Mouse (Mus musculus) MEL (cell line): ENCODE measurements around the gene Cdc5l. TPM values are rescaled to one million over a fixed set of nuclear protein-coding genes. Genes with fewer than 3 reads are reported as not detected.

ENCODE experiments used
- DNase-seq: peaks from one replicate; pipeline ENCODE4 v3.0.0; 2011; ENCODE audit warnings: low read depth, low spot score
- H3K27ac ChIP-seq: 2 replicates; pipeline ENCODE4 v1.5.1; 2012; ENCODE audit warnings: low read depth, mild to moderate bottlenecking, control low read depth, low read length, moderate library complexity; ENCODE audit not compliant: control insufficient read depth
- H3K27me3 ChIP-seq, 2 experiments: fragments of 150-350 bp in 1 of 2; sonication (generic) in 1 of 2; 2 replicates each; pipeline ENCODE4 v1.6.1; 2012; ENCODE audit warnings: low read length in 2 of 2, mild to moderate bottlenecking in 2 of 2, improper control_type of control experiment in 1 of 2, moderate library complexity in 1 of 2; ENCODE audit not compliant: insufficient read depth in 2 of 2, control insufficient read depth in 1 of 2
- H3K36me3 ChIP-seq, 2 experiments: 2 replicates each; pipeline ENCODE4 v1.6.1; 2012 to 2014; ENCODE audit warnings: low read length in 2 of 2, improper control_type of control experiment in 1 of 2, inconsistent platforms in 1 of 2, mild to moderate bottlenecking in 1 of 2; ENCODE audit not compliant: insufficient read depth in 2 of 2, control insufficient read depth in 1 of 2
- H3K4me1 ChIP-seq, 2 experiments: fragments of 150-350 bp in 1 of 2; sonication (generic) in 1 of 2; 2 replicates each; pipeline ENCODE4 v1.6.1; 2012; ENCODE audit warnings: low read length in 2 of 2, improper control_type of control experiment in 1 of 2, mild to moderate bottlenecking in 1 of 2; ENCODE audit not compliant: insufficient read depth in 2 of 2, control insufficient read depth in 1 of 2
- H3K4me3 ChIP-seq, 2 experiments: fragments of 150-350 bp in 1 of 2; sonication (generic) in 1 of 2; 2 replicates each; pipeline ENCODE4 v1.5.1; 2012; ENCODE audit warnings: low read depth in 2 of 2, low read length in 2 of 2, mild to moderate bottlenecking in 2 of 2, moderate library complexity in 2 of 2, control low read depth in 1 of 2, improper control_type of control experiment in 1 of 2; ENCODE audit not compliant: control insufficient read depth in 1 of 2, insufficient read depth in 1 of 2
- H3K79me2 ChIP-seq: 2 replicates; pipeline ENCODE4 v1.6.1; 2012; ENCODE audit warnings: mild to moderate bottlenecking, low read length, moderate library complexity; ENCODE audit not compliant: control insufficient read depth, poor library complexity, insufficient read depth
- H3K9ac ChIP-seq: 2 replicates; pipeline ENCODE4 v1.6.1; 2012; ENCODE audit warnings: low read depth, mild to moderate bottlenecking, control low read depth, low read length, moderate library complexity; ENCODE audit not compliant: control insufficient read depth, poor library complexity, severe bottlenecking
- H3K9me3 ChIP-seq: fragments of 150-350 bp; sonication (generic); replicated peaks from 2 replicates; pipeline ENCODE4 v1.6.1; 2012; ENCODE audit warnings: mild to moderate bottlenecking, low read length, improper control_type of control experiment, moderate library complexity; ENCODE audit not compliant: insufficient read depth
- BHLHE40 ChIP-seq: IDR thresholded peaks from 2 replicates; pipeline ENCODE4 v1.6.1; 2012; ENCODE audit warnings: low read depth, mild to moderate bottlenecking, inconsistent platforms, low read length, improper control_type of control experiment, borderline replicate concordance
- CHD2 ChIP-seq: IDR thresholded peaks from 2 replicates; pipeline ENCODE4 v1.6.1; 2011; ENCODE audit warnings: low read length, improper control_type of control experiment
- CTCF ChIP-seq, 3 experiments: IDR thresholded peaks in 2 of 3; conservative IDR thresholded peaks in 1 of 3; 2 replicates each; pipeline ENCODE4 v1.5.1; 2011 to 2012; ENCODE audit warnings: low read length in 3 of 3, low read depth in 2 of 3, mild to moderate bottlenecking in 2 of 3, improper control_type of control experiment in 1 of 3, inconsistent platforms in 1 of 3, mixed read lengths in 1 of 3, moderate library complexity in 1 of 3; ENCODE audit not compliant: control insufficient read depth in 1 of 3, insufficient read depth in 1 of 3, poor library complexity in 1 of 3, severe bottlenecking in 1 of 3
- E2F4 ChIP-seq: IDR thresholded peaks from 2 replicates; pipeline ENCODE4 v1.6.1; 2011; ENCODE audit warnings: low read depth, low read length, improper control_type of control experiment, borderline replicate concordance
- EP300 ChIP-seq, 2 experiments: IDR thresholded peaks; 2 replicates each; pipeline ENCODE4 v1.6.1; 2011; ENCODE audit warnings: improper control_type of control experiment in 2 of 2, low read length in 2 of 2, low read depth in 1 of 2, mild to moderate bottlenecking in 1 of 2
- ETS1 ChIP-seq: IDR thresholded peaks from 2 replicates; pipeline ENCODE4 v1.6.1; 2012; ENCODE audit warnings: low read depth, mild to moderate bottlenecking, inconsistent platforms, low read length, improper control_type of control experiment, moderate library complexity
- GABPA ChIP-seq: IDR thresholded peaks from 2 replicates; pipeline ENCODE4 v1.6.1; 2012; ENCODE audit warnings: low read depth, mild to moderate bottlenecking, inconsistent platforms, low read length, improper control_type of control experiment, moderate library complexity
- GATA1 ChIP-seq: IDR thresholded peaks from 2 replicates; pipeline ENCODE4 v1.6.1; 2011; ENCODE audit warnings: low read depth, low read length, improper control_type of control experiment
- HCFC1 ChIP-seq: IDR thresholded peaks from 2 replicates; pipeline ENCODE4 v1.6.1; 2012; ENCODE audit warnings: low read depth, mild to moderate bottlenecking, inconsistent platforms, low read length, improper control_type of control experiment, moderate library complexity
- KAT2A ChIP-seq: conservative IDR thresholded peaks from 2 replicates; pipeline ENCODE4 v1.6.1; 2012; ENCODE audit warnings: low read depth, low read length, improper control_type of control experiment, inconsistent platforms
- MAFK ChIP-seq: IDR thresholded peaks from 2 replicates; pipeline ENCODE4 v1.6.1; 2011; ENCODE audit warnings: low read depth, mild to moderate bottlenecking, low read length, improper control_type of control experiment, borderline replicate concordance
- MAX ChIP-seq: IDR thresholded peaks from 2 replicates; pipeline ENCODE4 v1.6.1; 2011; ENCODE audit warnings: low read length, improper control_type of control experiment
- MEF2A ChIP-seq: IDR thresholded peaks from 2 replicates; pipeline ENCODE4 v1.6.1; 2014; ENCODE audit warnings: low read depth, mild to moderate bottlenecking, inconsistent platforms, low read length, improper control_type of control experiment; ENCODE audit not compliant: poor library complexity, insufficient replicate concordance, severe bottlenecking; ENCODE audit errors: extremely low read depth
- MXI1 ChIP-seq: IDR thresholded peaks from 2 replicates; pipeline ENCODE4 v1.6.1; 2011; ENCODE audit warnings: mild to moderate bottlenecking, low read depth, low read length, improper control_type of control experiment
- POLR2AphosphoS2 ChIP-seq: IDR thresholded peaks from 2 replicates; pipeline ENCODE4 v1.6.1; 2011; ENCODE audit warnings: low read length, improper control_type of control experiment
- POLR2AphosphoS5 ChIP-seq: IDR thresholded peaks from 2 replicates; pipeline ENCODE4 v1.6.1; 2012; ENCODE audit warnings: low read depth, borderline replicate concordance, mild to moderate bottlenecking, inconsistent platforms, low read length, moderate library complexity, mixed read lengths
- RAD21 ChIP-seq: IDR thresholded peaks from 2 replicates; pipeline ENCODE4 v1.6.1; 2011; ENCODE audit warnings: mild to moderate bottlenecking, low read depth, low read length, improper control_type of control experiment
- TAL1 ChIP-seq: IDR thresholded peaks from 2 replicates; pipeline ENCODE4 v1.6.1; 2012; ENCODE audit warnings: mild to moderate bottlenecking, inconsistent platforms, low read length, moderate library complexity, mixed read lengths
- TCF12 ChIP-seq: IDR thresholded peaks from 2 replicates; pipeline ENCODE4 v1.6.1; 2014; ENCODE audit warnings: low read depth, mild to moderate bottlenecking, inconsistent platforms, low read length, improper control_type of control experiment, moderate library complexity
- USF1 ChIP-seq: IDR thresholded peaks from 2 replicates; pipeline ENCODE4 v1.6.1; 2014; ENCODE audit warnings: low read depth, mild to moderate bottlenecking, inconsistent platforms, low read length, improper control_type of control experiment, moderate library complexity
- ZKSCAN1 ChIP-seq: IDR thresholded peaks from 2 replicates; pipeline ENCODE4 v1.6.1; 2012; ENCODE audit warnings: low read depth, mild to moderate bottlenecking, inconsistent platforms, low read length, improper control_type of control experiment, moderate library complexity
- ZMIZ1 ChIP-seq: IDR thresholded peaks from 2 replicates; pipeline ENCODE4 v1.6.1; 2012; ENCODE audit warnings: low read depth, mild to moderate bottlenecking, inconsistent platforms, low read length, improper control_type of control experiment, moderate library complexity
- polyA plus RNA-seq, 2 experiments: library from polyadenylated mRNA; stranded (reverse) in 1 of 2; unstranded in 1 of 2; fragments of >175 nt in 1 of 2; fragments of >200 nt in 1 of 2; gene quantifications; 2 replicates each; pipeline versions ENCODE4 v1.2.1 to v1.2.4; 2012; ENCODE audit warnings: low replicate concordance in 2 of 2, low read depth in 1 of 2; ENCODE audit not compliant: insufficient read length in 2 of 2, insufficient read depth in 1 of 2, missing spikeins in 1 of 2
- total RNA-seq: library from RNA; depleted of rRNA; stranded (reverse); fragments of 300-350 nt; gene quantifications from 2 replicates; pipeline ENCODE4 v1.2.3, GENCODE M21; 2012

Gene Cdc5l
- total and polyA plus RNA-seq, 3 experiments: 69.9 to 89.0 TPM; not detected in 1

DNA sequence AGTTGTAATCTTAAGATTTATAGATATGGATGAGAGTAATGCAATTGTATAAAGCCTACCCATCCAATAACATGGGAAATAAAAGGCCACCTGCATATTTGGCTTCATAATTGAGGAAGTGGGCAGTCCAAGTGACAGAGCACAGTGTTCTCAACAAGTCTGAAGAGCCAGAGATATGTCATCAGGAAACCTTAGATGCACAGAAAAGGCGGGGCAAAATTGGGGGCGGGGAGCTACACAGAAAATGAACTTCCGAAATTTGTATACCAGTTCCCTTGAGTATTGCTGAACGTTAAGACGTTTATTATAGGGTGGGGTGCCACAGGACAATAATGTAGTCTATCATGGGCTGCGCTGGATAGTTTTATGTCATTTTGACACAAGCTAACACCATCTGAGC, 16.6 kb upstream of the Cdc5l start (continued):
- TF ChIP-seq CHD2: peak; percentile 50; the same call in 1 of the 2 replicates
- no peak for TF ChIP-seq MAFK
- no peak for TF ChIP-seq USF1
- TF ChIP-seq CTCF (IDR thresholded peaks at IDR 0.05 in 2 of 3, conservative IDR thresholded peaks at IDR 0.05 in 1 of 3; ENCODE audit: control insufficient read depth in 1 of 3, insufficient read depth in 1 of 3, low read depth in 2 of 3, low read length in 3 of 3, poor library complexity in 1 of 3, severe bottlenecking in 1 of 3): no peak
- peak; percentile 86 for TF ChIP-seq TCF12
- peak; percentile 58; the same call in 1 of the 2 replicates for TF ChIP-seq HCFC1
- TF ChIP-seq BHLHE40: no peak
- no peak for TF ChIP-seq GABPA
- no peak for TF ChIP-seq RAD21
- TF ChIP-seq TAL1: peak; percentile 47
- no peak for TF ChIP-seq MAX
- TF ChIP-seq E2F4: no peak
- TF ChIP-seq ZKSCAN1: no peak
- peak; percentile 80 to 83 for TF ChIP-seq EP300 (IDR thresholded peaks at IDR 0.05; ENCODE audit: low read depth in 1 of 2, low read length in 2 of 2)
- no peak for TF ChIP-seq POLR2AphosphoS5
- no peak for TF ChIP-seq ZMIZ1
- peak; percentile 61; the same call in 1 of the 2 replicates for TF ChIP-seq POLR2AphosphoS2

DNA sequence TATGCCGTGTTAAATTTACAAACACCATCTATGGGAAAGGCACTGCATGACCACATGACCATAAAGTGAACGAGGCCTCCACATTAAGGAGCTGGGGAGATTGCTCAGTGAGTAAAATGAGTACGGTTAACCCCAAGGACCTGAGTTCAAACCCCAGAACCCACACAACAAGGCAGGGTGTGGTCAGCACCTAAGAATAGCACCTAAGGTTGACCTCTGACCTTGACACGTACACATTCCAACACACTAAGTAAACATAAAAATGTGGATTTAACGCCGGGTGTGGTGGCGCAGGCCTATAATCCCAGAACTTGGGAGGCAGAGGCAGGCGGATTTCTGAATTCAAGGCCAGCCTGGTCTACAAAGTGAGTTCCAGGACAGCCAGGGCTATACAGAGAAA, 16.0 kb upstream of the Cdc5l start:
- no peak overlapping the region for H3K4me3 ChIP-seq
- H3K9me3 ChIP-seq: no peaks in the 10 kb centered on the region
- H3K36me3 ChIP-seq: peaks cover 0 to 34% of the 10 kb centered on the region in 2 experiments; a peak in 2 of 4 replicates
- no peak for TF ChIP-seq CHD2
- no peak for TF ChIP-seq MEF2A
- no peak for TF ChIP-seq GATA1
- no peak for TF ChIP-seq KAT2A
- TF ChIP-seq EP300 (IDR thresholded peaks at IDR 0.05; ENCODE audit: low read depth in 1 of 2, low read length in 2 of 2): no peak
- TF ChIP-seq TAL1: no peak
- no peak for TF ChIP-seq CTCF (IDR thresholded peaks at IDR 0.05 in 2 of 3, conservative IDR thresholded peaks at IDR 0.05 in 1 of 3; ENCODE audit: control insufficient read depth in 1 of 3, insufficient read depth in 1 of 3, low read depth in 2 of 3, low read length in 3 of 3, poor library complexity in 1 of 3, severe bottlenecking in 1 of 3)
- TF ChIP-seq MXI1: no peak
- TF ChIP-seq POLR2AphosphoS5: no peak
- TF ChIP-seq USF1: no peak
- TF ChIP-seq RAD21: no peak
- no peak for TF ChIP-seq ETS1
- no peak for TF ChIP-seq ZMIZ1
- peaks cover 19 to 29% of the 10 kb centered on the region in 2 experiments for H3K4me1 ChIP-seq
- no peaks in the 10 kb centered on the region for H3K27me3 ChIP-seq
- no peak overlapping the region for H3K9ac ChIP-seq
- DNase-seq: no peak
- H3K27ac ChIP-seq: peak overlapping the region; percentile 12; the same call in 1 of the 2 replicates
- H3K79me2 ChIP-seq: no peaks in the 10 kb centered on the region
